Mouse (Mus musculus) kidney, embryonic 15.5 days (tissue): ENCODE data around the gene Farp1. TPM values are rescaled to one million over a fixed set of nuclear protein-coding genes. Genes with fewer than 3 reads are reported as not detected.
"Not testable (repeated sequence)": the region's sequence is repeated elsewhere in the genome, so short reads cannot be mapped to it uniquely, and the experiment has no call there.

ENCODE experiments used
- ATAC-seq: fragments of 200-750 bp; cut with Nextera tagmentation; replicated peaks from 2 replicates; pipeline ENCODE4 v1.8.0; 2017; ENCODE audit warnings: moderate TSS enrichment; ENCODE audit not compliant: low FRiP score
- H3K27ac ChIP-seq: fragments of 300-500 bp; sonication (generic); 2 replicates; pipeline ENCODE4 v1.5.1; 2015; ENCODE audit warnings: mild to moderate bottlenecking, inconsistent platforms
- H3K27me3 ChIP-seq: fragments of 300-500 bp; sonication (generic); 2 replicates; pipeline ENCODE4 v1.6.1; 2015; ENCODE audit warnings: inconsistent platforms
- H3K36me3 ChIP-seq: fragments of 300-500 bp; sonication (generic); 2 replicates; pipeline ENCODE4 v1.6.1; 2015; ENCODE audit warnings: inconsistent platforms
- H3K4me1 ChIP-seq: fragments of 300-500 bp; sonication (generic); 2 replicates; pipeline ENCODE4 v1.6.1; 2015; ENCODE audit warnings: inconsistent platforms
- H3K4me2 ChIP-seq: fragments of 300-500 bp; sonication (generic); 2 replicates; pipeline ENCODE4 v1.6.1; 2015; ENCODE audit warnings: moderate library complexity, mild to moderate bottlenecking, inconsistent platforms
- H3K4me3 ChIP-seq: fragments of 300-500 bp; sonication (generic); replicated peaks from 2 replicates; pipeline ENCODE4 v1.5.1; 2015; ENCODE audit warnings: mild to moderate bottlenecking, inconsistent platforms
- H3K9ac ChIP-seq: fragments of 300-500 bp; sonication (generic); 2 replicates; pipeline ENCODE4 v1.6.1; 2015; ENCODE audit warnings: mild to moderate bottlenecking, inconsistent platforms
- H3K9me3 ChIP-seq: fragments of 300-500 bp; sonication (generic); replicated peaks from 2 replicates; pipeline ENCODE4 v1.6.1; 2016; ENCODE audit warnings: inconsistent platforms
- WGBS: fragments of 180-500 bp; shearing (Covaris S2); methylation state at CpG from one replicate; pipeline ENCODE4 v1.1.7; 2015; ENCODE audit warnings: mixed read lengths; 5-methylcytosine and 5-hydroxymethylcytosine counted together
- polyA plus RNA-seq: library from polyadenylated mRNA; unstranded; fragments of >200 nt; fragmentation: Nextera tagmentation; extraction: Ambion mirVana; gene quantifications from 2 replicates; pipeline ENCODE4 v1.2.1, GENCODE M21; 2015

Gene Farp1
- polyA plus RNA-seq, 1 experiment from 2014 or later = 35.8 TPM

- Histone ChIP-seq H3K4me1 (peaks cover 42% of the 10 kb centered on the region), H3K9me3 (no peaks in the 10 kb centered on the region), H3K27ac (peak overlapping the region; percentile 45; the same call in 1 of the 2 replicates), H3K27me3 (no peaks in the 10 kb centered on the region), H3K9ac (no peak overlapping the region; the same call in 1 of the 2 replicates), H3K4me3 (no peak overlapping the region), H3K4me2 (peak overlapping the region; percentile 5; the same call in 1 of the 2 replicates), H3K36me3 (peaks cover 8% of the 10 kb centered on the region; the same call in 1 of the 2 replicates)
- peak; percentile 38 for ATAC-seq
- 45% methylated on average over 19 of the region's 19 CpGs for WGBS
These were observed 137.4 kb downstream of the Farp1 start for GRCm38 (mm10) chr14:121172065-121173036.

- ATAC-seq = no peak
These were observed 140.4 kb downstream of the Farp1 start for GRCm38 (mm10) chr14:121175385-121175784.

GRCm38 (mm10) chr14:121175861-121176260 is 140.9 kb downstream of the Farp1 start:
- peaks cover 8% of the 10 kb centered on the region; the same call in 1 of the 2 replicates for H3K36me3 ChIP-seq
- H3K9ac ChIP-seq = no peak overlapping the region
- no peak overlapping the region for H3K4me3 ChIP-seq
- H3K27me3 ChIP-seq = no peaks in the 10 kb centered on the region
- H3K4me2 ChIP-seq = no peak overlapping the region
- no peak overlapping the region for H3K27ac ChIP-seq
- no peaks in the 10 kb centered on the region for H3K9me3 ChIP-seq
- 76% methylated on average over 4 of the region's 4 CpGs for WGBS
- H3K4me1 ChIP-seq = peaks cover 47% of the 10 kb centered on the region
- ATAC-seq = no peak

More at GRCm38 (mm10) chr14:121175385-121175784, 140.4 kb downstream of the Farp1 start:
- H3K4me3 ChIP-seq = no peak overlapping the region
- no peak overlapping the region for H3K9ac ChIP-seq
- H3K4me1 ChIP-seq = peaks cover 47% of the 10 kb centered on the region
- no peak overlapping the region for H3K27ac ChIP-seq
- no peak overlapping the region for H3K4me2 ChIP-seq
- H3K36me3 ChIP-seq = peaks cover 8% of the 10 kb centered on the region; the same call in 1 of the 2 replicates
- 70% methylated on average over 9 of the region's 9 CpGs for WGBS
- H3K9me3 ChIP-seq = no peaks in the 10 kb centered on the region
- H3K27me3 ChIP-seq = no peaks in the 10 kb centered on the region

- 56% methylated on average over 6 of the region's 6 CpGs for WGBS
- Histone ChIP-seq H3K4me2 (no peak overlapping the region), H3K36me3 (peaks cover 8% of the 10 kb centered on the region; the same call in 1 of the 2 replicates), H3K4me1 (peaks cover 49% of the 10 kb centered on the region), H3K4me3 (no peak overlapping the region), H3K27ac (0 out of 2 replicates have a peak overlapping the region, but pooled peaks have one; percentile 28), H3K9ac (no peak overlapping the region), H3K27me3 (no peaks in the 10 kb centered on the region), H3K9me3 (no peaks in the 10 kb centered on the region)
- 0 out of 2 replicates have a peak, but pooled peaks have one; percentile 17 for ATAC-seq
These were observed 142.9 kb downstream of the Farp1 start for GRCm38 (mm10) chr14:121177907-121178306.

GRCm38 (mm10) chr14:121180611-121181010 is 145.6 kb downstream of the Farp1 start:
- peaks cover 8% of the 10 kb centered on the region; the same call in 1 of the 2 replicates for H3K36me3 ChIP-seq
- 32% methylated on average over 9 of the region's 9 CpGs for WGBS
- H3K27me3 ChIP-seq = no peaks in the 10 kb centered on the region
- H3K4me2 ChIP-seq = no peak overlapping the region
- peak; percentile 27; the same call in 1 of the 2 replicates for ATAC-seq
- no peak overlapping the region for H3K9ac ChIP-seq
- H3K9me3 ChIP-seq = no peaks in the 10 kb centered on the region
- H3K4me3 ChIP-seq = no peak overlapping the region
- peak overlapping the region; percentile 39 for H3K27ac ChIP-seq
- H3K4me1 ChIP-seq = peaks cover 41% of the 10 kb centered on the region

- ATAC-seq = no peak
- 18% methylated on average over 4 of the region's 4 CpGs for WGBS
- Histone ChIP-seq H3K9me3 (no peaks in the 10 kb centered on the region), H3K9ac (no peak overlapping the region), H3K4me2 (no peak overlapping the region), H3K27me3 (no peaks in the 10 kb centered on the region), H3K4me3 (no peak overlapping the region), H3K4me1 (peaks cover 41% of the 10 kb centered on the region), H3K27ac (peak overlapping the region; percentile 28), H3K36me3 (no peaks in the 10 kb centered on the region)
These were observed 146.8 kb downstream of the Farp1 start for GRCm38 (mm10) chr14:121181798-121182197.

- H3K9ac ChIP-seq = no peak overlapping the region
- no peaks in the 10 kb centered on the region for H3K9me3 ChIP-seq
- ATAC-seq = no peak
- H3K4me2 ChIP-seq = no peak overlapping the region
- peaks cover 35% of the 10 kb centered on the region for H3K4me1 ChIP-seq
- WGBS = 78% methylated on average over 8 of the region's 8 CpGs
- peaks cover 8% of the 10 kb centered on the region; the same call in 1 of the 2 replicates for H3K36me3 ChIP-seq
- H3K27ac ChIP-seq = no peak overlapping the region
- H3K27me3 ChIP-seq = no peaks in the 10 kb centered on the region
- H3K4me3 ChIP-seq = no peak overlapping the region
These were observed 148.0 kb downstream of the Farp1 start for GRCm38 (mm10) chr14:121182967-121183366.

- Histone ChIP-seq H3K27me3 (no peaks in the 10 kb centered on the region), H3K9ac (no peak overlapping the region), H3K27ac (no peak overlapping the region), H3K9me3 (no peaks in the 10 kb centered on the region), H3K4me1 (peaks cover 33% of the 10 kb centered on the region), H3K4me2 (no peak overlapping the region), H3K36me3 (peaks cover 8% of the 10 kb centered on the region; the same call in 1 of the 2 replicates), H3K4me3 (no peak overlapping the region)
- 70% methylated on average over 8 of the region's 8 CpGs for WGBS
- no peak for ATAC-seq
These were observed 148.6 kb downstream of the Farp1 start for GRCm38 (mm10) chr14:121183414-121184130.

GRCm38 (mm10) chr14:121184351-121184750 is 149.4 kb downstream of the Farp1 start:
- no peak overlapping the region for H3K4me2 ChIP-seq
- H3K4me1 ChIP-seq = peaks cover 32% of the 10 kb centered on the region
- no peak overlapping the region for H3K27ac ChIP-seq
- no peak overlapping the region for H3K9ac ChIP-seq
- no peak for ATAC-seq
- no peak overlapping the region for H3K4me3 ChIP-seq
- no peaks in the 10 kb centered on the region for H3K27me3 ChIP-seq
- H3K9me3 ChIP-seq = no peaks in the 10 kb centered on the region
- 95% methylated on average over 8 of the region's 8 CpGs for whole genome bisulfite sequencing
- H3K36me3 ChIP-seq = peaks cover 8% of the 10 kb centered on the region; the same call in 1 of the 2 replicates

- peaks cover 8% of the 10 kb centered on the region; the same call in 1 of the 2 replicates for H3K36me3 ChIP-seq
- peaks cover 18% of the 10 kb centered on the region for H3K4me1 ChIP-seq
- ATAC-seq = no peak
- H3K27ac ChIP-seq = no peak overlapping the region
- no peaks in the 10 kb centered on the region for H3K9me3 ChIP-seq
- no peak overlapping the region for H3K9ac ChIP-seq
- WGBS = 89% methylated on average over 8 of the region's 8 CpGs
- H3K27me3 ChIP-seq = no peaks in the 10 kb centered on the region
- no peak overlapping the region for H3K4me2 ChIP-seq
- no peak overlapping the region for H3K4me3 ChIP-seq
These were observed 151.4 kb downstream of the Farp1 start for GRCm38 (mm10) chr14:121186402-121186894.

GRCm38 (mm10) chr14:121189840-121190239 is 154.8 kb downstream of the Farp1 start:
- not testable (repeated sequence) for H3K27ac ChIP-seq, H3K9ac ChIP-seq

More at GRCm38 (mm10) chr14:121189840-121190239, 154.8 kb downstream of the Farp1 start:
- 96% methylated on average over 10 of the region's 10 CpGs for WGBS
- H3K4me3 ChIP-seq, H3K27me3 ChIP-seq, H3K9me3 ChIP-seq, ATAC-seq, H3K4me2 ChIP-seq: not testable (repeated sequence)
- Histone ChIP-seq H3K4me1 (peaks cover 14% of the 10 kb centered on the region), H3K36me3 (peaks cover 12% of the 10 kb centered on the region; the same call in 1 of the 2 replicates)
